Mouse (Mus musculus): ENCODE results near the gene Clock.

DNA sequence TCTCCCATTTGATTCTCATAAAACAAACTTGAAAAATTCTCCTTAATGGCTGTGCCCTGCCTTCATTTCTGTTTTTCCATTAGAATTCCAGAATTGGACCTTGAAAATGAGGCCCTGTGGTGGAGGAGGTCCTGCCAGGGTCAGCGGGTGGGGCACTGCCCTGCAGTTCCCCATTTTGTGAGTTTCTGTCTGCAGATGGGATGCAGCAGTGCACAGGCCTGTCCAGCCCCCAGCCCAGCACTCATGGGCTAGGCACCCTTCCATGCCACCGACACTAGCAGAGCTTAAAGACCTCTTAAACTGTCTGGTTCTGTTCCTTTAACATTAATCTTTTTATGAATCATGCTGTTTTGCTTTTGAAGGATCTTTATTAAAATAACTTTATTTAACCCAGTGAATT lies 98.7 kb downstream of the Clock start:
- TF ChIP-seq CTCF (IDR thresholded peaks at IDR 0.05; ENCODE audit: low read depth) (no peak), EP300 (IDR thresholded peaks at IDR 0.05; ENCODE audit: low read depth) (no peak)

Data from liver, embryonic 14.5 days (tissue).